Mouse (Mus musculus) hindbrain, embryonic 13.5 days (tissue): ENCODE measurements around the gene Bola1. TPM values are rescaled to one million over a fixed set of nuclear protein-coding genes. Genes with fewer than 3 reads are reported as not detected.
"Not testable (repeated sequence)": the region's sequence is repeated elsewhere in the genome, so short reads cannot be mapped to it uniquely, and the experiment has no call there.

Experiments
- ATAC-seq: fragments of 200-750 bp; cut with Nextera tagmentation; 2 replicates; pipeline ENCODE4 v1.8.0; 2017; ENCODE audit warnings: moderate TSS enrichment; ENCODE audit not compliant: low FRiP score
- H3K27ac ChIP-seq: fragments of 300-500 bp; sonication (generic); 2 replicates; pipeline ENCODE4 v1.5.1; 2015; ENCODE audit warnings: inconsistent platforms, mild to moderate bottlenecking, moderate library complexity
- H3K27me3 ChIP-seq: fragments of 300-500 bp; sonication (generic); 2 replicates; pipeline ENCODE4 v1.6.1; 2015; ENCODE audit warnings: mild to moderate bottlenecking, inconsistent platforms
- H3K36me3 ChIP-seq: fragments of 300-500 bp; sonication (generic); 2 replicates; pipeline ENCODE4 v1.6.1; 2015; ENCODE audit warnings: mild to moderate bottlenecking, inconsistent platforms
- H3K4me1 ChIP-seq: fragments of 300-500 bp; sonication (generic); replicated peaks from 2 replicates; pipeline ENCODE4 v1.6.1; 2015; ENCODE audit warnings: inconsistent platforms
- H3K4me2 ChIP-seq: fragments of 300-500 bp; sonication (generic); 2 replicates; pipeline ENCODE4 v1.6.1; 2015; ENCODE audit warnings: inconsistent platforms, mild to moderate bottlenecking, moderate library complexity
- H3K4me3 ChIP-seq: fragments of 300-500 bp; sonication (generic); 2 replicates; pipeline ENCODE4 v1.5.1; 2015; ENCODE audit warnings: mild to moderate bottlenecking, inconsistent platforms
- H3K9ac ChIP-seq: fragments of 300-500 bp; sonication (generic); 2 replicates; pipeline ENCODE4 v1.6.1; 2015; ENCODE audit warnings: mild to moderate bottlenecking, inconsistent platforms
- H3K9me3 ChIP-seq: fragments of 300-500 bp; sonication (generic); 2 replicates; pipeline ENCODE4 v1.6.1; 2016; ENCODE audit warnings: inconsistent platforms
- WGBS: fragments of 180-500 bp; shearing (Covaris S2); methylation state at CpG from one replicate; pipeline ENCODE4 v1.1.7; 2015; 5-methylcytosine and 5-hydroxymethylcytosine counted together
- polyA plus RNA-seq: library from polyadenylated mRNA; unstranded; fragments of >200 nt; fragmentation: Nextera tagmentation; extraction: Ambion mirVana; gene quantifications from 2 replicates; pipeline ENCODE4 v1.2.1, GENCODE M21; 2015

The Bola1 gene
- polyA plus RNA-seq, result 64.0 and 65.6 TPM in 2 replicates

GRCm38 (mm10) chr3:96219661-96220130 lies at the start of gene Bola1, which contains the start of gene Hist2h2ab:
Bola1 (minus strand) TSS chr3:96219709.
Hist2h2ab (plus strand) TSS chr3:96219865.
- peak within 1 kb of the TSS; percentile 98 for H3K27ac ChIP-seq
- ATAC-seq, result peak; percentile 93
- H3K4me1 ChIP-seq, result peaks cover 41% of the 10 kb centered on the region
- 0 out of 2 replicates have a peak, but pooled peaks cover 7% of the 10 kb centered on the region for H3K27me3 ChIP-seq
- peak within 1 kb of the TSS; percentile 86 for H3K4me2 ChIP-seq
- peak within 1 kb of the TSS; percentile 82 for H3K9ac ChIP-seq
- peak within 1 kb of the TSS; percentile 57 for H3K4me3 ChIP-seq
- under 1% methylated on average over 37 of the region's 37 CpGs for WGBS
- H3K9me3 ChIP-seq, result no peaks in the 10 kb centered on the region
- no peaks in the 10 kb centered on the region for H3K36me3 ChIP-seq

GRCm38 (mm10) chr3:96268776-96269378 lies 49.4 kb upstream of the Bola1 start:
- H3K27ac ChIP-seq, result peak overlapping the region; percentile 96
- under 1% methylated on average over 13 of the region's 44 CpGs for WGBS

GRCm38 (mm10) chr3:96268051-96268775 lies 48.7 kb upstream of the Bola1 start, which contains the start of gene Hist2h3b:
Hist2h3b (plus strand) TSS chr3:96268654.
- Histone ChIP-seq H3K4me3 (peak within 1 kb of the TSS; percentile 54), H3K4me1 (peaks cover 27% of the 10 kb centered on the region), H3K4me2 (peak within 1 kb of the TSS; percentile 84), H3K9ac (peak within 1 kb of the TSS; percentile 67), H3K27ac (peak within 1 kb of the TSS; percentile 96), H3K27me3 (no peaks in the 10 kb centered on the region), H3K9me3 (no peaks in the 10 kb centered on the region), H3K36me3 (no peaks in the 10 kb centered on the region)
- 23% methylated on average over 30 of the region's 30 CpGs for WGBS
- ATAC-seq, result peak; percentile 68

More at GRCm38 (mm10) chr3:96268776-96269378, 49.4 kb upstream of the Bola1 start:
- peak; percentile 55 for ATAC-seq
- H3K9me3 ChIP-seq, H3K27me3 ChIP-seq, H3K36me3 ChIP-seq: not testable (repeated sequence)
- Histone ChIP-seq H3K4me1 (peaks cover 23% of the 10 kb centered on the region), H3K9ac (peak overlapping the region; percentile 67), H3K4me2 (peak overlapping the region; percentile 84), H3K4me3 (peak overlapping the region; percentile 54)

GRCm38 (mm10) chr3:96267541-96267940 lies 48.0 kb upstream of the Bola1 start:
- H3K9ac ChIP-seq, result no peak overlapping the region
- no peak overlapping the region for H3K4me3 ChIP-seq
- H3K27ac ChIP-seq, result peak overlapping the region; percentile 89; the same call in 1 of the 2 replicates
- no peak overlapping the region; the same call in 1 of the 2 replicates for H3K4me2 ChIP-seq
- WGBS, result 84% methylated on average over 4 of the region's 4 CpGs
- H3K36me3 ChIP-seq, result no peaks in the 10 kb centered on the region
- H3K27me3 ChIP-seq, result no peaks in the 10 kb centered on the region
- H3K9me3 ChIP-seq, result no peaks in the 10 kb centered on the region
- peaks cover 28% of the 10 kb centered on the region for H3K4me1 ChIP-seq
- ATAC-seq, result no peak

- no peak for ATAC-seq
- 94% methylated on average over 8 of the region's 8 CpGs for whole genome bisulfite sequencing
- H3K27ac ChIP-seq, result no peak overlapping the region
- no peaks in the 10 kb centered on the region for H3K27me3 ChIP-seq
- no peak overlapping the region for H3K4me3 ChIP-seq
- peaks cover 38% of the 10 kb centered on the region for H3K4me1 ChIP-seq
- H3K36me3 ChIP-seq, result no peaks in the 10 kb centered on the region
- H3K9ac ChIP-seq, result no peak overlapping the region
- H3K4me2 ChIP-seq, result no peak overlapping the region
- no peaks in the 10 kb centered on the region for H3K9me3 ChIP-seq
Measured at GRCm38 (mm10) chr3:96266132-96266710, 46.7 kb upstream of the Bola1 start.

GRCm38 (mm10) chr3:96264404-96264949 lies 45.0 kb upstream of the Bola1 start:
- WGBS, result 66% methylated on average over 7 of the region's 7 CpGs
- Histone ChIP-seq H3K27ac (peak overlapping the region; percentile 98), H3K4me1 (peaks cover 34% of the 10 kb centered on the region), H3K27me3 (no peaks in the 10 kb centered on the region), H3K36me3 (no peaks in the 10 kb centered on the region), H3K9ac (peak overlapping the region; percentile 83), H3K4me2 (peak overlapping the region; percentile 80), H3K9me3 (no peaks in the 10 kb centered on the region), H3K4me3 (peak overlapping the region; percentile 59; the same call in 1 of the 2 replicates)
- no peak for ATAC-seq

GRCm38 (mm10) chr3:96263558-96264403 lies 44.3 kb upstream of the Bola1 start:
- peak overlapping the region; percentile 98 for H3K27ac ChIP-seq

GRCm38 (mm10) chr3:96262979-96263550 lies 43.6 kb upstream of the Bola1 start, which contains the start of gene Hist2h4:
Hist2h4 (minus strand) TSS chr3:96263311.
- peak; percentile 91 for ATAC-seq
- under 1% methylated on average over 40 of the region's 40 CpGs for WGBS
- H3K27me3 ChIP-seq, result no peaks in the 10 kb centered on the region

More at GRCm38 (mm10) chr3:96263558-96264403, 44.3 kb upstream of the Bola1 start:
- Histone ChIP-seq H3K27me3 (no peaks in the 10 kb centered on the region), H3K9ac (peak overlapping the region; percentile 83), H3K9me3 (no peaks in the 10 kb centered on the region), H3K4me1 (peaks cover 31% of the 10 kb centered on the region), H3K36me3 (no peaks in the 10 kb centered on the region), H3K4me3 (peak overlapping the region; percentile 59), H3K4me2 (peak overlapping the region; percentile 80)
- 4% methylated on average over 27 of the region's 27 CpGs for WGBS
- peak; percentile 41 for ATAC-seq

GRCm38 (mm10) chr3:96262216-96262875 lies 42.8 kb upstream of the Bola1 start:
- Histone ChIP-seq H3K36me3 (no peaks in the 10 kb centered on the region), H3K4me2 (peak overlapping the region; percentile 80), H3K9me3 (no peaks in the 10 kb centered on the region), H3K4me3 (peak overlapping the region; percentile 59), H3K9ac (peak overlapping the region; percentile 83), H3K27me3 (no peaks in the 10 kb centered on the region), H3K4me1 (peaks cover 23% of the 10 kb centered on the region), H3K27ac (peak overlapping the region; percentile 98)
- WGBS, result 1% methylated on average over 19 of the region's 19 CpGs
- ATAC-seq, result peak; percentile 67

More at GRCm38 (mm10) chr3:96262979-96263550, 43.6 kb upstream of the Bola1 start, which contains the start of gene Hist2h4:
- Histone ChIP-seq H3K4me1 (peaks cover 29% of the 10 kb centered on the region), H3K4me2 (peak within 1 kb of the TSS; percentile 80), H3K27ac (peak within 1 kb of the TSS; percentile 98), H3K9ac (peak within 1 kb of the TSS; percentile 83), H3K9me3 (no peaks in the 10 kb centered on the region), H3K4me3 (peak within 1 kb of the TSS; percentile 59), H3K36me3 (no peaks in the 10 kb centered on the region)

GRCm38 (mm10) chr3:96261623-96262022 lies 42.1 kb upstream of the Bola1 start:
- H3K27ac ChIP-seq, result peak overlapping the region; percentile 98
- peak overlapping the region; percentile 59 for H3K4me3 ChIP-seq
- ATAC-seq, result no peak
- no peaks in the 10 kb centered on the region for H3K36me3 ChIP-seq
- no peaks in the 10 kb centered on the region for H3K27me3 ChIP-seq
- peak overlapping the region; percentile 80 for H3K4me2 ChIP-seq
- H3K9me3 ChIP-seq, result no peaks in the 10 kb centered on the region
- WGBS, result 56% methylated on average over 3 of the region's 3 CpGs
- peaks cover 23% of the 10 kb centered on the region for H3K4me1 ChIP-seq
- H3K9ac ChIP-seq, result peak overlapping the region; percentile 83
